Mouse (Mus musculus) spleen, adult 2 months (tissue): ENCODE data around the gene Rufy4.

ENCODE experiments used
- CTCF ChIP-seq: fragments of 200-500 bp; IDR thresholded peaks from 2 replicates; pipeline ENCODE4 v1.5.1; 2011; ENCODE audit warnings: mild to moderate bottlenecking, inconsistent platforms; ENCODE audit not compliant: insufficient read depth, insufficient read length, insufficient replicate concordance; ENCODE audit errors: extremely low read depth
- POLR2A ChIP-seq: fragments of 200-500 bp; IDR thresholded peaks from 2 replicates; pipeline ENCODE4 v1.6.1; 2011; ENCODE audit warnings: low read depth, low read length, inconsistent platforms

DNA sequence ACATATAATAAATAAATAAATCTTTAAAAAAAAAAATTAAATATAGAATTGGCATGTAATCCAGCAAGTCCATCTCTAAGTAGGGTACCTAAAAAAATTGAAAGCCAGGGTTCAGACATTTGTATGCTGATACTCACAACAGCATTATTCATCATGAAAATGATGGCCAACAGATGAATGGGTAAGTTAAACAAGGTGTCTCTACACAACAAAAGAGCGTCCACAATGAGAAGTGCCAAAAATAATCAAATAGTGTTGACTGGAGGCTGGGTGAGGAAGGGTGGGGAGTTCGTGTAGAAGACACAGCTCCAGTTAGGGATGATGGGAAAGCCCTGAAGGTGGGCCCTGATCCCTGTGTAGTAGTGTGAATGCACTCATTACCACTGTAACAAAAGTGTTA is 34.7 kb downstream of the Rufy4 start:
- TF ChIP-seq CTCF (no peak), POLR2A (no peak)
